Mouse (Mus musculus) urinary bladder, postnatal 25 days (tissue): ENCODE measurements around the gene Mrpl43.

Source experiments
- DNase-seq: peaks from one replicate; pipeline ENCODE4 v3.0.0; 2022; ENCODE audit warnings: low spot score

Mrpl43 gene

GRCm38 (mm10) chr19:44968329-44968728 lies 37.9 kb downstream of the Mrpl43 start:
- no peak for DNase-seq

GRCm38 (mm10) chr19:44965978-44966377 lies 40.3 kb downstream of the Mrpl43 start:
- DNase-seq: no peak

- no peak for DNase-seq
Observed at GRCm38 (mm10) chr19:44959633-44960032, 46.6 kb downstream of the Mrpl43 start.
